Mouse (Mus musculus): ENCODE measurements around the gene Fuom. TPM values are rescaled to one million over a fixed set of nuclear protein-coding genes. Genes with fewer than 3 reads are reported as not detected.

Gene Fuom
- polyA plus RNA-seq, 1 experiment: 161 TPM

GRCm38 (mm10) chr7:140061832-140062130 lies 40.5 kb downstream of the Fuom start:
- Histone ChIP-seq H3K4me3 (ENCODE audit: insufficient read depth, low read depth, low read length) (no peak overlapping the region), H3K27me3 (replicated peaks; ENCODE audit: control insufficient read depth, insufficient read depth, low read length) (0 out of 2 replicates have a peak, but pooled peaks cover 3% of the 10 kb centered on the region), H3K4me1 (ENCODE audit: control insufficient read depth, insufficient read depth, low read length) (no peaks in the 10 kb centered on the region; the same call in 1 of the 2 replicates), H3K27ac (ENCODE audit: insufficient read depth, low read depth, low read length) (no peak overlapping the region), H3K36me3 (ENCODE audit: control insufficient read depth, insufficient read depth, low read length) (no peaks in the 10 kb centered on the region)
- DNase-seq: no peak
- TF ChIP-seq CTCF (conservative IDR thresholded peaks at IDR 0.05; ENCODE audit: insufficient read depth, insufficient read length, low read depth, low read length) (no peak), POLR2A (IDR thresholded peaks at IDR 0.05; ENCODE audit: low read depth, low read length) (no peak)
- WGBS: 5% methylated on average over 6 of the region's 6 CpGs

DNA sequence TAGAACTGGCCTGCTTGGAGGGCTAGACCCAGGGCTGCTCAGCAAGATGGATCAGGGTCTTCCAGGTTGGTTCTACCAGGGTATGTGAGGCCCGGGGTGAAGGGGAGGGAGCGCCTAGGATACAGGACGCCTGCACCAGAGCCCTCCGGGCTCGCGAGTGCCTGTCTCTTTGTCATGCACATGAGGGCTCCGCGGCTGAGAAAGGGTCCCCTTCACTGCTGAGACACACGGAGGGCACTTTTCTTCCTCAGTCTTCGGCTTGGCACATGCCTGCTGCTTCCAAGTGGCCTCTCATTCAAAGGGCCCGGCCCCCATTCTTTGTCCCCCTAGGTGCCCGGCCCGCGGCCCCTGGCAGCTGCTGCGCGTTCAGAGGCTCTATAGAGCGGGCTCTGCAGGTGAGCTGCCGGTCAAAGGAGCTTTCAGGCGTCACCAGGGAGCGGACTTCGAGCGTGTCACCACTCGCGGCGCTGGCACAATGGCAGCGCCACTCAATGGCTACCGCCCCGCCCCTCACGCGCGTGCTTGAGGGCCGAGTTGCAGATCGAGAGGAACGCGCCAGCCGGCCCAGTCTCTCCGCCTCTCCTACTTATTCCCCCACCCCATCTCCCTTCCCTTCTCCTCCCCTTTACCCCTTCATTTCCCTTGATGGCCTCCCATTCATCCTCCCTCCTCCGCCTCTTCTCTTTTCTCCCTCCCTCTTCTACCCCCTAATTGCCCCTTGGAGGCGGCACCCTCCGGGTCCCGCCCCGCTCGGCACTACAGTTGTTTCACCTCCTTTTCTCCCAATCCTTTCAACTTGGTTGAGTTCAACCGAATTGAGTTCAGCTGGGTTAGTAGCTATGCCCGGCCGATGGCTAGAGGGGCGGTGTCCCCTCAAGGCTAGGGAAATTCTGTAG lies 41.1 kb downstream of the Fuom start:
- TF ChIP-seq POLR2A (IDR thresholded peaks at IDR 0.05; ENCODE audit: low read depth, low read length) (no peak), CTCF (conservative IDR thresholded peaks at IDR 0.05; ENCODE audit: insufficient read depth, insufficient read length, low read depth, low read length) (no peak)
- no peaks in the 10 kb centered on the region for H3K36me3 ChIP-seq (ENCODE audit: control insufficient read depth, insufficient read depth, low read length)
- 3% methylated on average over 45 of the region's 47 CpGs for WGBS
- peak overlapping the region; percentile 8; the same call in 1 of the 2 replicates for H3K4me3 ChIP-seq (ENCODE audit: insufficient read depth, low read depth, low read length)
- H3K27me3 ChIP-seq (replicated peaks; ENCODE audit: control insufficient read depth, insufficient read depth, low read length): 0 out of 2 replicates have a peak, but pooled peaks cover 3% of the 10 kb centered on the region
- peak; percentile 16 for DNase-seq
- H3K4me1 ChIP-seq (ENCODE audit: control insufficient read depth, insufficient read depth, low read length): no peaks in the 10 kb centered on the region; the same call in 1 of the 2 replicates
- no peak overlapping the region for H3K27ac ChIP-seq (ENCODE audit: insufficient read depth, low read depth, low read length)

DNA sequence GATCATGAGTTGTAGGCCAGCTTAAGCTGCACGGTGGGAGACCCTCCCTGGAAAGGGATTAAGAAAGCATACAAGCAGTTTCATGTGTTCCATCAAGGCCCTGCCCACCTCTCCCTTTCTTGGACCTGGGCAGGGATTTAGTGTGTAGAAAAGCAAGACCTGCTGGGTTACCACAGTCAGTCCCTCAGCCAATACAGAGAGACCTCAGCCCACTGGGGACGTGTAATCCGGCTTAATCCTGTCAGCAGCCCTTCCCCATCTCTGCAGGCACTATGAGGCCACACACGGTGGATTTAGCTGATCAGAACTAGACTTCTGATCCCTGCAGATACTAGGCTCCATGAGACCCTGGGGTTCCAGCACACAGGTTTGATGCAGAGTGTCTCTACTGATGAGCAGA lies 42.6 kb downstream of the Fuom start:
- Histone ChIP-seq H3K36me3 (ENCODE audit: control insufficient read depth, insufficient read depth, low read length) (no peaks in the 10 kb centered on the region), H3K27me3 (replicated peaks; ENCODE audit: control insufficient read depth, insufficient read depth, low read length) (0 out of 2 replicates have a peak, but pooled peaks cover 3% of the 10 kb centered on the region), H3K4me3 (ENCODE audit: insufficient read depth, low read depth, low read length) (no peak overlapping the region), H3K27ac (ENCODE audit: insufficient read depth, low read depth, low read length) (no peak overlapping the region), H3K4me1 (ENCODE audit: control insufficient read depth, insufficient read depth, low read length) (no peaks in the 10 kb centered on the region; the same call in 1 of the 2 replicates)
- TF ChIP-seq POLR2A (IDR thresholded peaks at IDR 0.05; ENCODE audit: low read depth, low read length) (no peak), CTCF (conservative IDR thresholded peaks at IDR 0.05; ENCODE audit: insufficient read depth, insufficient read length, low read depth, low read length) (no peak)
- DNase-seq: no peak
- WGBS: 67% methylated on average over 4 of the region's 4 CpGs

DNA sequence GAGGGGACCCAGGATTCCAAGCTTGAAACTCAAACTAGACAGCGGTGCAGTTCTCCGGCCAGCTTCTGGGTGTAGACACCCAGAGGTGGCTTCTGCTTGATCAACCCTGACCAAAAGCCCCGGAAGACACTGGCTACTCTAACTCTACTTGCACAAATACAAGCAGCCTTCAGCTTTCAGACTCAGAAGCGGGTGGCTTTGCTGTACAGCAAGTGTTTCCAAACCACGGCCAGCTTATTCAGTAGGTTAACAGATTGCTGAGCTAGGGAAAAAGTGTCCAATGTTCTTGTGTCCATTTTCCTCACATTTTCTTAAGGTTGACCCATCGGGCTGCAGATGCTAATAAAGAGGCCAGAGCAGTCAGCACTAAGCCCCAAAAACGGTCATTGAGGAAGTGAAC lies 43.7 kb downstream of the Fuom start:
- H3K4me1 ChIP-seq (ENCODE audit: control insufficient read depth, insufficient read depth, low read length): no peaks in the 10 kb centered on the region; the same call in 1 of the 2 replicates
- DNase-seq: no peak
- 0 out of 2 replicates have a peak, but pooled peaks cover 3% of the 10 kb centered on the region for H3K27me3 ChIP-seq (replicated peaks; ENCODE audit: control insufficient read depth, insufficient read depth, low read length)
- whole genome bisulfite sequencing: 30% methylated on average over 7 of the region's 7 CpGs
- TF ChIP-seq CTCF (conservative IDR thresholded peaks at IDR 0.05; ENCODE audit: insufficient read depth, insufficient read length, low read depth, low read length) (no peak), POLR2A (IDR thresholded peaks at IDR 0.05; ENCODE audit: low read depth, low read length) (no peak)
- no peak overlapping the region for H3K27ac ChIP-seq (ENCODE audit: insufficient read depth, low read depth, low read length)
- no peak overlapping the region for H3K4me3 ChIP-seq (ENCODE audit: insufficient read depth, low read depth, low read length)
- H3K36me3 ChIP-seq (ENCODE audit: control insufficient read depth, insufficient read depth, low read length): no peaks in the 10 kb centered on the region

- TF ChIP-seq CTCF (conservative IDR thresholded peaks at IDR 0.05; ENCODE audit: insufficient read depth, insufficient read length, low read depth, low read length): no peak
- no peak for TF ChIP-seq POLR2A (IDR thresholded peaks at IDR 0.05; ENCODE audit: low read depth, low read length)
- H3K4me3 ChIP-seq (ENCODE audit: insufficient read depth, low read depth, low read length): peak overlapping the region; percentile 1
- no peak overlapping the region for H3K27ac ChIP-seq (ENCODE audit: insufficient read depth, low read depth, low read length)
- H3K4me1 ChIP-seq (ENCODE audit: control insufficient read depth, insufficient read depth, low read length): no peaks in the 10 kb centered on the region; the same call in 1 of the 2 replicates
- WGBS: 5% methylated on average over 53 of the region's 53 CpGs
- H3K27me3 ChIP-seq (replicated peaks; ENCODE audit: control insufficient read depth, insufficient read depth, low read length): 0 out of 2 replicates have a peak, but pooled peaks cover 3% of the 10 kb centered on the region
- DNase-seq: peak; percentile 53
- no peaks in the 10 kb centered on the region for H3K36me3 ChIP-seq (ENCODE audit: control insufficient read depth, insufficient read depth, low read length)
These were observed 44.5 kb downstream of the Fuom start for GRCm38 (mm10) chr7:140057413-140058407.

GRCm38 (mm10) chr7:140054124-140054523 lies 48.1 kb downstream of the Fuom start:
- Histone ChIP-seq H3K36me3 (ENCODE audit: control insufficient read depth, insufficient read depth, low read length) (no peaks in the 10 kb centered on the region), H3K27me3 (replicated peaks; ENCODE audit: control insufficient read depth, insufficient read depth, low read length) (peaks cover 4% of the 10 kb centered on the region; the same call in 1 of the 2 replicates), H3K4me3 (ENCODE audit: insufficient read depth, low read depth, low read length) (no peak overlapping the region), H3K4me1 (ENCODE audit: control insufficient read depth, insufficient read depth, low read length) (peaks cover 6% of the 10 kb centered on the region), H3K27ac (ENCODE audit: insufficient read depth, low read depth, low read length) (no peak overlapping the region)
- DNase-seq: no peak
- WGBS: 78% methylated on average over 4 of the region's 4 CpGs
- TF ChIP-seq POLR2A (IDR thresholded peaks at IDR 0.05; ENCODE audit: low read depth, low read length): no peak
- no peak for TF ChIP-seq CTCF (conservative IDR thresholded peaks at IDR 0.05; ENCODE audit: insufficient read depth, insufficient read length, low read depth, low read length)
